Mouse (Mus musculus): ENCODE measurements around the gene Hps6.
A peak's percentile ranks its signal among the peaks of the same experiment; 100 is the strongest.

The Hps6 gene

DNA sequence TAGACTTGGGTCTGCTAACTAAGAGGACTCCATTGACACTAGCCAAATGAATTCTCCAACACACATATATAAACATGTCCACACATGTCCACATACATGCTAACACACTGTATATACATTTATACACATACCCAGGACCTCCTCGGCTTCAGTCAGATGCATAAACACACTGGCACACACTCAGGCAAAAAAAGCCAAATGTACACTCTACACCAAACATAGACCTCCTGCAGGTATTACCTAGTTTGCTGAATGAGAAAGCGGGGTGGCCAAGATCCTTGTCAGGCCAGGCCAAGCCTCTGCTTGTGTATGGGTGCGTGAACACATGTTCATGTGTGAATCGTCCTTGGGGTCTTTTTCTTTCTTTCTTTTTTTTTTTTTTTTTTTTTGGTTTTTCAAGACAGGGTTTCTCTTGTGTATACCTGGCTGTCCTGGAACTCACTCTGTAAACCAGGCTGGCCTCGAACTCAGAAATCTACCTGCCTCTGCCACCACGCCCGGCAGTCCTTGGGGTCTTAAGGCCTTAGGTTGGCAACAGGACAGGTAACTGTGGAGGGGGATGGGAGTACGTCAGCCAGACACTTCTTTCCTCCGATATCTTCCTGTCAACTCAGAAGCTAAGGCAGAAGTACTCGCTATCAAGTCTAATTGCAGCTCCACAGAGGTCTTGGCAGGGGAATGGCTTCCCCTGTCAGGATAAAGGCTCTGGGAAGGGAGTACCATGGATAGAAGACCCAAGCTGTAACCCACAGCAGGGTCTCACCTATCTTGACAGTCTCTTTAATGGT, 27.1 kb downstream of the Hps6 start:
- DNase-seq (ENCODE audit: low spot score), result no peak

DNA sequence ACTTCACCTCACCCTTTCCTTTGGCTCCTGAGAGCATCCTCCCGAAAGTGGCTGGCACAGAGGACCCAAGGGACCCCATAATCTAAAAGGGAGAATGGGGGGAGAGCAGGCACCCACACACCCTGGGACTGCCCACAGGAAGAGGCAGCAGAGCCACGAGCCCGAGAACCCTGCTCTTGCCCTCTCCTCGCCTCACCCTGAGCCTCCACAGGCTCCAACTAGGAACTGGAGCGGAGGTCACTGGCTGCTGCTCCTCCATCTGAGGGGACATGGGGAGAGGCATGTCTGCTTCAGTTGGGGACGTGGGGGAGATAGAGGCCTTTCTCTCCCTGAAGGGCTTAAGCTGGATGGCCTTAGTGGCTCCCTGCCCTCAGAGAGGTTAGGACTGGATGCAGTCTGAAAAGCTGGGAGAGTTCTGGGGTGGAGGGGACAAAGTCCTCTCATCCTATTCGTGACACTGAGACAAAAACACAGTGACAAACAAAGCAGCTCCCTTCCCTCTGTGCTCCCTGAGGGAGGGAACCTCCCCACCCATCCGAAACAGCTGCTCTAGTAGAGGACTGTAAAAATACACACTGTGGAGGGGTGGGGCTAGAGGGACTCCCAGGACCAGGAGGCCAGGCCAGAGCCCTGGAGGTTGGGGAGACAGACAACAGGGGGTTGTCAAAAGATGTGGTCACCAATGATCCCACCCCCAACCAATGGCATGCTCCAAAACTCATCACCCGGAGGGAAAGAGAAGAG, 28.6 kb downstream of the Hps6 start:
- no peak for DNase-seq (ENCODE audit: low spot score)

DNA sequence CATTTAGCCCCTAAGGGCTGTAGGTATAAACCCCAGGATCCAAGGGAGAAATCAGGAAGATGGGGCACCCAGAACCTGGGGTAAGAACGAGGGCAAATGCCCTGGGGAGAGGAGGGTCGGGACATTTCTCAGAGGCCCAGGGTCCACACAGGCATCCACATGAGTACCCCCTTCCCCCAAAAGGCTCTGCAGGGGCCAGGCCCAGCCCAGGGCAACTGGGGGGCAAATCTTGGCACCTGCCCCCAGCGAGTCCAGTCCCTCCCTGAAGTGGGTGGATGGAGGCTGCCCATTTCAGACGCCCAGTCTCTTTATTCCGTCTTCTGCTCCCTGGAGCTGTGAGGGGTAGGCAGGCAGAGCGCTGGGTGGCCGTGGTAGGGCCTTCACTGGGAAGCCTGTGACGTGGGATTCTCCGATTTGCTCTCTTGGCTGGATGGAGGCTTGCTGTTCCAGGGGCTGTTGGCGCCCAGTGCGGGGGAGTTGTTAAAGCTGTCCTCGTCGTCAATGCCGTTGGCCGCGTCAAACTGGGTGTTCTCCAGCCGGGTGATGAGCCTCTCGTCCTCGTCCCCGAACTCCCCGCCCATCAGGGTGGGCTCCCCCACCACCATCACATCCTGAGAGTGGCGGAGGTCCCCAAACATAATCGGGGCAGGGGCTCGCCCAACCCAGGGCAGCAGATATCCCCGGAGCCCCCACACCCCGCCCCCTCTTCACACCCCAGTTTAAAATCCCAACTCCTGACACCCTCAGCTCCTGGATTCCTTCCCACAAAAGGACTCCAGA, 29.6 kb downstream of the Hps6 start:
- DNase-seq (ENCODE audit: low spot score), result no peak

DNA sequence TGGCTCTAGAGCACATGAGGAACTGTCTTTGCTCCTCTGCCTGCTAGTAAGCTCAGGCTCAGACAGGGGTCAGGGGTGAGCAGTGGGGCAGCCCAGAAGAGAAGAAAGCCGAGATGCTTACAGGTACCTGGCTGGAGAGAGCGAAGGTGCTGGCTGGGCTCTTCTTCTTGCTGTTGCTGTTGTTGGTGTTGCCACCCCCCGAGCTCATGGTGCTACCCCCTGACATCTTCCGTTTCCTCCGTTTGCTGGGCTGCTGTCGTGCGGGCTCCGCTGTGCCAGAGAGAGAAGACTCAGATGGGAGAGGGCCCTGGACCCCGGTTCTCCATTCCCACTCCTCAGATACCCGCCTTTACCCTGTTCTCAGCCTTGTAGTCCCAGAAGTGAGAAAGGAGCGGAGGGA, 30.6 kb downstream of the Hps6 start:
- DNase-seq (ENCODE audit: low spot score), result no peak

DNA sequence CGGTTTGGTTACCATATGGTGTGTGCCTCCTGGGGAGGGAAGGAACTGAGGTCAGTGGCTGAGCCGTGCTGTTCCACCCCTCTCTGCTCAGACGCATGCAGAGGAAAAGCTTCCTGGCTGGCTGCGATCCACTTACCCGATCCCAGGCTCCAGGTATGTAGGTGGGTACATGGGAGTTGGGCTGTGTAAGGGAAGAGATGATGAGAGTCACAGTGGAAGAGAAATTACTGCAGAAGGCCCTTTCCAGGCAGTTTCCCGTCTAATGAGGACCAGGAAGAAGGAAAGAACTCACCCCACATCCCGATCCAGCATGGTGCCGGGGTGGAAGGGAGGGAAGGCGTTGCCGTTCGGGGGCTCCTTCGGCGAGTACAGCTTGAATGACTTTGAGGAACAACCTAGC, 32.7 kb downstream of the Hps6 start:
- no peak for DNase-seq (ENCODE audit: low spot score)

DNA sequence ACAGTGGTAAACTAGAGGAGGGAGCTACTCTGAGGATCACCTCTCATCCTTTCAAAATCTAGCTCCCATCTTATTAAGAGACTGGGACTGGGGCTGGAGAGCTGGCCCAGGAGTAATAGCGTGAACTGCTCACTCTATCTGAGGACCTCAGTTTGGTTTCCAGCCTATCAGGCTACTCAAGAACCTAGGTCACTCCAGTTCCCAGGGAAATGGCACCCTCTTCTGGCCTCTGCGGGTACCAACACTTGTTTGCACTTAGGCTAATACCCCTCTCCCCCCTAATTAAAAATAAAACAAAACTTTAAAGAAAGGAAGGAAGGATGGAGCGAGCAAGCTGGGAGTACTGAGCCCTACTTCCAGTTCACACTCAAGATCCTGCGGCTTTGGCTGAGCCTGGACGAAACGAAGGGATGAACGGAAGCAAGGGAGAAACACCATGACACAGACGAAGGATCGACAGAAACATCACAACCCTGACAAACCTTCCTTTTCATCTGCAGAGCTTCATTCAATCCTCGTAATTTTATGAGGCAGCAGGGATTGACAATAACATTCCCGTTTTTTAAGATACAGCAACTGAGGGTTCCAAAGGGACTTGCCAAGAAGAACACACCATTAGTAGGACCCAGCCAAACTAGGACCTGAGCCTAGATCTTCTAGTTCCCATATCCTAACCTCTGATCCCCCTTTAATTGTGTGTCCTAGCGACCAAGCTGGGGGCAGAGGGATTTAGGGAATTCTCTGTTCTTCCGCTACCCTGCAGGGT, 33.4 kb downstream of the Hps6 start:
- no peak for DNase-seq (ENCODE audit: low spot score)

DNA sequence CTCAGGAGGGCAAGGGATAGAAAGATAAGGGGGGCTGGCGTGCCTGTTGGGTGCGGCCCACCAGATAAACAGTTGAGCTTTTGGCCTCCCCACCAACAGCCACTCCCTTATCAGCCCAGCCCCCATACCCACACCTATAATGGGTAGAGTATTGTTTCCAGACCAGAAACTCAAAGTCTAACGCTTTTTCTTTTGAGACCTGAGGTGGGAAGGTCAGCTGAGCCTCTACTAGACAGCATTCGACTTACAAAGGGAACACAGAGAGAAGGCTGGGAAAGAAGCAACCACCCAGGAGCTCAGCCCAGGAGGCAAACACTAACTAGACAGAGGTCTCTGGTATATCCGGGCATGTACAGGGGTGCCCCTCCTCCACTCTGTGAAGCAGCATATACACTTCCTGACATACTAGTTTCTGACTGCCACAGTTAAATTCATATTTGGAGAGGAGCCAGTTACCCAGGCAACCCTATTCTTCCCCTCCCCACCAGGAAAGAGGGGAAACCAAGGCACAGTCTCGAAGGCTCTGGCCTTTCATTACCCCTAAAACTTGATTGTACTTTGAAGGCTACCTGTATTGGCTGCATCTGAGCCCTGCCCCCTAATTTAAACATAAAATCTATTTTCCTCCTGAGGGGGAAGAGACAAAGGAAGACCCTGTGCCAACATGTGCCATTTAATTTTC, 34.1 kb downstream of the Hps6 start:
- DNase-seq (ENCODE audit: low spot score), result no peak

DNA sequence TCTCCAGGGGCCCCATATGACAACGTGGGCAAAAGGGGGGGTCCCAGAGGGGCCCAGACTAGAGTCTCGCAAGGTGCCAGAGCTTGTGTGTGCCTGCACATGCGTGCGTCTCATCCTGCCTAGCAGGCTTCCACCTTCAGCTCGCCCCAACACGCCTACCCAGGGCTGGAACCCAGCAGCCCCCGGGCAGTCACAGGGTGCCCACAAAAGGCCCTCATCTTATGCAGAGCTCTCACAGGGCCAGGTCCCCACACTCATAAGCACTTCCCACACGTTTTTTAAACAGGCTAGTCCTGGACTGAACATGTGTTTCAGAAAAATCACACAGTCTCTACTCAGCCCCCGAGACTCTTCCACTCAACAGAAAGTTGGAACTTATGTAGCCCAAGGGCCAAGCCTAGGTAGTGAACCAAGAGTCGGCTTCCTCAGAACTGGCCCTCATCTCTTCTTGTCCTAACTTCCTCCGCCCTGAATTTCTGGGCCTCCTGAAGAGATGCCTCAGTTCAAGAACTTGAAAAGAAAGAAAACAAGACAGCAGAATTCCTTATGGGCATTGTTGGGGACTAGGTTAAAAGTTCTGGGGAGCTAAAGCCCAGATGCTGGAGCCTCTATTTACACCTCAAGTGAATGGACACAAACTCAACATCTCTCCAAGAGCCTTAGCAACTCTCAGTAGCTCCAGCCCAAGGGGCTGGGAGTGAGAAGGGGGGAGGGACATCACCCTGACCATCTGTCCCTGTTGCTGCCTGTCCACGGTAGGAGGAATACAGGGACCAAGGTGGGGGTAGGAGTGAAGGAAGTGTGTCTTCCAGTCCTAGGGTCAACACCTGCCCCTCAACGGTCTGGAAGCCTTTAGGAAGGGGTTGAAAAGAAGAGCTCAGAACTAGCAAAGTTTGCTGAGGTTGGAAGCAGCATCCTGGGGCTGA, 34.9 kb downstream of the Hps6 start:
- no peak for DNase-seq (ENCODE audit: low spot score)

DNA sequence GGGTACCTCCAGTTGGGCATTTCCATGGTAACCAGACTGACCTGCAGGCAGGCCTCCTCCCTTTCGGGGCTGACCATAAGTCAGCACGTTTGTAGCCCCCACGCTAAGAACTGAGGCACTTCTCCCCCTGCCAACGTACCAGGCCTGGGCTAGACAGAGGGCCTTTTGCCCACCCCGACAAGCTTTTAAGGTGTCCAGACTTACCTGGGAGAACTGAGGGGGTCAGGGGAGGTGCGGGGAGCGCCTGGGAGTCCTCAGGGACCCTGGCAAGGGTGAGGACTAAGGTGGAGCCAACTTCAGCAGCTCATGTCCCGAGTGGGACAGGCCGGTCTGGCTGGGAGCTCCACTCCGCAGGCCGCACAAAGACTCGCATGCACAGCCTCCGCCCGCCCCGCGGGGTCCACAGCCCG, 35.5 kb downstream of the Hps6 start:
- no peak for DNase-seq (ENCODE audit: low spot score)

DNA sequence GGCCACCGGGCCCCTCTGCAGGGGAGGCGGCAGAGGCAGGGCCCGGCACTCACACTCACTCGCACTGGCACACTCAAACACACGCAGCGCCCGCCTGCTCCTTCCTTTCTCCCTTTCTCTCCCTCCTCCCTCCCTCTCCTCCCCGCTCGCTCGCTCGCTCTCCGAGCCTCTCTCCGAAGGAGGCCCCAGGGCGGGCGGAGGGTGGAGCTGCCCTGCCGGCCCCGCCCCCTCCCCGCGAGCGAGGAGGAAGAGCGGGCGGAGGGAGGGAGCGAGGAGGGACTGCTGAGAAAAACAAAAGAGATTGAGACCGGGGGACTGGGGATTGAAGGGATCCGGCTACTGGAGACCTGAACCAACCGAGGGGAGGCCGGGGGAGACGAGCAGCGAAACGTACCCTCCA, 36.2 kb downstream of the Hps6 start:
- DNase-seq (ENCODE audit: low spot score), result no peak

DNA sequence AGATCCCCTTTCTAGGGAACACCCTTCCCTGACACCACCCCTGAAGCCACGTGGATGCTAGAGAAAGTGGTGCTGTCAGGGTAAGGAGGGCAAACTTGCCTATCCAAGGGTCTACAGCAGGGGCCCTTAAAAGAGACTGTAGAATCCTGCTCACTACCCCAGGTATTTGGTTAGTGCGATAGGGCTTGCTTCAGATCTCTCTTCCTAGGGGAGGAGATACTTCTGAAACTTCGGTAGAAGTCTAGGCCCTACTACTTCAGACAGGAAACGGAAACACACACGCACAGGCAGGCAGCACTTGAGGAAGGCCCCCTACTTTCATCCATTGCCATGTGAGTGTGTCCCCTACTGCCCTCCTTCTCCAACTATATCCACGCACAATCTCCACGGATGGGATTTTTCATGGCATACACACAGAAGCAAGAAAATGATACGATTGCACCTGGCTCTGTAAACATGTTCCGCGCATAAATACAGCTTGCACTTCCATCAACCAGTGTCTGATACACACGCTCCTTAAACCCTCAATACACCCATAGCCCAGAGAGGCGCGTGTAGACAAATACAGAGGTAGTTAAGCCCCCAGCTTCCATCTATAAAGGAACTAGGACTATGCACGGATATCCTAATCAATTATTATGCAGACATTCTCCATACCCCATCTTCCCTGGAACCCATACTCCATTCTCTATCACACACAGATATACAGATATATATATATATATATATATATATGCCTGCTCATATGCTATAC, 37.0 kb downstream of the Hps6 start:
- DNase-seq (ENCODE audit: low spot score), result no peak

DNA sequence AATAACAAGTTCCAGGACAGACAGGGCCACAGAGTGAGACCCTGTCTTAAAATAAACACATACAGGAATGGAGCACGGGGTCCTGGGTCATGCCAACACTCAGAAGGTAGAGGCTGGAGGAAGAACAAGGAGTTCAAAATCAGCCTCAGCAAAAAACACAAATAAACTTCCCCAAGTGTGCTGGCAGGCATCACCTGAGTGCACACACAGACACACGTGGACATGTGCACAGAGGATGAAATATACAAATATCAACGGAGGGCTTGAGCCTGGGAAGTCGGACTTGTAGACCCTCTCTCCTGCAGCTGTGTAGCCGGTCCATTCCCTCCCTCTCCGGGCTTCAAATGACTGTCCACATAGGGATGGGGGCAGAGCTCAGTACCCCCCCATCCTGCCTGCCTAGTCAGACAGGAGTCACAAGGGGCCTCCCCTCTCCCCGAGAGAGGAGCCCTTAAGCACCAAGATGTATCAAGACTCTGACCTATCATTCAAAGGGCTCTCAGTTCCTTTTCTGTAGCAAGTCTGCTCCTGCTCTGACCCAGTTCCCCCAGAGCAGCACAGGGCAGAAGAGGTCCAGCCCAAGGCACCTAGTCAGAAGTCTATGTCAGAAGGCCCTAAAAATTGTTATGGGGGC, 38.1 kb downstream of the Hps6 start:
- DNase-seq (ENCODE audit: low spot score), result no peak

DNA sequence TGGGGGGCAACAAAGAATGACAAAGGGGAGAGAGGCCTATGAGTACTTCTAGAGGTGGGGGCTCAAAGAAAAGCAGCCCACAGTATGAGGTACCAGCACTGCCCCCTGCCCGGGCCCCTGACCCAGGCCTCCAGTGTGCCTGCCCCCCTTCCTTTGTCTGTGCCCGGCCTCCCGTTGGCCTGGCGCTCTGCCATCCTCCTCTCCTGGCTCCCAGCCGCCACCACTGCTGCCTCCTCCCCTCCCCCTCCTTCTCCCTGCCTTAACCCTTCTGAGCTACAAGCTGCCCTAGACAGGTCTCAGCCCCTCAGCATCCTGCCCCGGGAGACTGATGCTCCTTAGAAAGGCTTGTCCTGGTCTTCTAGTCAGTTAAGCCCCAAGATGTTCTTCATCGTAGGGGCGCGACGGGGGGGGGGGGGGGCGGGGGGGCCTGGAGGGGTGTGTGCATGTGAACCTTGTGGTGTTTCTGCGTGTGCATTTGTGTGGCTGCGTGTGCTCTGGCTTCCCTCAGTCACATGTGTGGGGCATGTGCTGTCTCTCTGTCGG, 38.7 kb downstream of the Hps6 start:
- DNase-seq (ENCODE audit: low spot score), result no peak

DNA sequence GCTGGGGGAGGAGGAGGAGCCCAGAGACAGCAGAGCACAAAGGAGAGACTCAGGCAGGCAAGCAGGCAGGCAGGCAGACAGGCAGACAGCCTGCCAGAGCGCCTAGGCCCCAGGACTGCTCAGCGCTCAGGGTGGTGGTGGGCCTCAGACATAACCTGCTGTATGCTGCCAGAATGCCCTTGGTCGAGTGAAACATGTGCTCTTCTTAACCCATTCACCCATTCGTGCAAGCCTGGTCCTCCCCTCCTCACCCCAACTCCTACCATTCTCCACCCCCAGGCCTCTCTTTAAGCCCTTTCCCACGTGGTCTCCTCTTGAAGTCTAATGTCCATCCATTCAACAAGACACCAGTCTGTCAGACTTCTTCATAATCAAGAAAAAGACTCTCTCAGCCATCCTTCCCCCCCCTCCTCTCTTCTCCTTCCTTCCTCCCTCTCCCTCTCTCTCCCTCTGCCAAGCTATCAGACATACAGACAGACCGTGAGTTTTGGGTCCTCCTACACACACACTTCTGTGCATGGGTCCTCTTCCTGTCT, 39.2 kb downstream of the Hps6 start:
- DNase-seq (ENCODE audit: low spot score), result no peak

DNA sequence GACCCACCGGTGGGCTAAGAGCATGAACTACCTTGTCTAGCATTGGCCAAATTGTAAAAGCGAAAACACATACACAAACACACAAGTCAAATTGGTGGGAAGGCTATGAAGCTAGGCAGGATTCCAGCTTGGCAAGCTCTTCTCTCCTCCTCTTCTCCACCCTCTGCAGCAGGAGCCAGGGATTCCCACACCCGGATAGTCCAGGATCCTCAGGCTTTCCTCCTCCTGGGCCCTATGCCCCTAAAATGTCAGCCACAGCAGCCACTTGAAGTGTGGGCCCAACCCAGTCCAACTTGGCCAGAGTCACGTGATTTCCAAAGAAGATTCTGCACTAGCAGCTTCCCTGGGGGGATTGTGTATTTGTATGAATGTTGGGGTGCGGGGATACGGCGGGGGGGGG, 40.1 kb downstream of the Hps6 start:
- no peak for DNase-seq (ENCODE audit: low spot score)

DNA sequence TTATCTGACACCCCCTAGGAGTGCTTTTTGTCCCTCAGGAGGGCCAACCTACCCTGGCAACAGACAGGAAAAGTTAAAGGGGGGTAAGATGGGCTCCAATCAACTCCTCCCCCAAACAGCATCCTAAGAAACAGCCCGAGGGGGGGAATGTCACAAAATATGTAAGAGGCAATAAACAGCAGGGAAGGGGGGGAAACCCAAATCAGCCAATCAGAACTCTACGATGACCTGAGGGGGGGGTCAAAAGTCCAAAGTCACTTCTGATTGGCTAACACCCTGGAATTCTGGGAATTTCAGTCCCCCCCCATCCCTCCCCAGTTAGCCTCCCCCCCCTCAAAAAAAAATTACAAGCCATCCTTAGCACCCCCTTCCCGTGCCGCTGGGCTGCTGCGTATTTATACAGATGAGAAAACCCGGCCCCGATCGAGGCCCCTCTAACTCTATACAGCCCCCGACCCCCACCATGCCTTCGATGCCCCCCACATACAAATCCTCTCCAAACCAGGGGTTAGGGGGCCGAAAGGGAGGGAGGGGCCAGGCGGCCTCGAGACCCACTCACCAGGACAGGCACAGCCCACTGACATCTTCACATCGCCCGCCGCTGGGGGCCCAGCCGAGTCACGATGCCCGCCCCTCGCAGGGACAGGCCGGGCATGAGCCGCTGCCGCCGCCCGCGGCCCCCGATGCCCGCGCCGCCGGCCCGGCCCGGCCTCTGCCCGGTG, 41.1 kb downstream of the Hps6 start, which contains the start of gene Pprc1:
Gene Pprc1 (plus strand): TSS at position 616 of the 722 bp plus-strand sequence.
- DNase-seq (ENCODE audit: low spot score), result no peak

DNA sequence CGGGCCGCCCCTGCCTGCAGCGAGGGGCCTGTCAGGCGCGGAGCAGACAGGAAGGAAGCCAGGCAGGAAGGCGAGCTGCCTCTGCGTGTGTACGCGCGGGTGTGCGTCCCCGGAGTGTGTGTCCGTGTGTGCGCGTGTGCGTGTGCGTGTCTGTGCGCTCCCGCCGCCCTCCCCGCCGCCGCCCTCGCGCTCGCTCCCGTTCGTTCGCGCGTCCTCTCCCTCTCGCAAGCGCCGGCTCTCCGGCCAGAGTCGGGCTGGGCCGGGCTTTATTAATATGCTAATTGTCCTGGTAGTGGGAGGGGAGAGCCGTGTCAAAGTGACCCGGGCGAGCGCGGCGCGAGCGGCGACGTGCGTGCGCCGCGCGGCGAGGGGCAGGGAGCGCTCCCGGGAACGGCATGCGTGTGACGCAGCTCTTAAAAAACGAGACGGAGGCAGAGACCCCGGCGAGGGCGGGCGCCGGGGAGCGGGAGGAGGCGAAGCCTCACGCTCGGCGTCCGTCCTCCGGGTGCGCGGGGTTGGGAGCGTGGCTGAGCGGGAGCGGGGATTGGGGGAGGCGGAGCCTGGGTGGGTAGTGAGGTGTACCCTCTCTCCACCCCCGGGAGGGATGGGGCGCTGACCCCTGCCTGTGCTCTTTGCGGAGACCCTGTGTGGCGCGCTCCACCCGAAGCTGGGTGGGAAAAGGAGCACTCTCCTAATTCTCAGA, 41.8 kb downstream of the Hps6 start, which contains the start of gene Ldb1:
Gene Ldb1 (minus strand): TSS at position 222 of the 703 bp plus-strand sequence.
- peak; percentile 74 for DNase-seq (ENCODE audit: low spot score)
